Mouse (Mus musculus): Measurements from ENCODE around the gene Col5a1. TPM values are rescaled to one million over a fixed set of nuclear protein-coding genes. Genes with fewer than 3 reads are reported as not detected.

Col5a1 gene
- 10.5 and 12.2 TPM in 2 replicates for polyA plus RNA-seq (2015; fragmentation: Nextera tagmentation; extraction: Ambion mirVana)

GRCm38 (mm10) chr2:27886148-27886551, at the start of gene Col5a1:
Col5a1 (plus strand) TSS chr2:27886425.
- DNase-seq (ENCODE audit: low spot score) = peak; percentile 55

GRCm38 (mm10) chr2:27838112-27838511, 48.1 kb upstream of the Col5a1 start:
- no peak for DNase-seq (ENCODE audit: low spot score)

- no peak for DNase-seq (ENCODE audit: low spot score)
These were observed 45.3 kb upstream of the Col5a1 start for GRCm38 (mm10) chr2:27840890-27841289.

- no peak for DNase-seq (ENCODE audit: low spot score)
These were observed 43.3 kb upstream of the Col5a1 start for GRCm38 (mm10) chr2:27842893-27843292.

- no peak for DNase-seq (ENCODE audit: low spot score)
These were observed 41.3 kb upstream of the Col5a1 start for GRCm38 (mm10) chr2:27844885-27845284.

- DNase-seq (ENCODE audit: low spot score) = no peak
These were observed 39.2 kb upstream of the Col5a1 start for GRCm38 (mm10) chr2:27847001-27847400.

GRCm38 (mm10) chr2:27847851-27848435, 38.3 kb upstream of the Col5a1 start:
- no peak for DNase-seq (ENCODE audit: low spot score)

GRCm38 (mm10) chr2:27848466-27848865, 37.8 kb upstream of the Col5a1 start:
- DNase-seq (ENCODE audit: low spot score) = no peak

GRCm38 (mm10) chr2:27858348-27858903, 27.8 kb upstream of the Col5a1 start:
- no peak for DNase-seq (ENCODE audit: low spot score)

- no peak for DNase-seq (ENCODE audit: low spot score)
These were observed 24.5 kb upstream of the Col5a1 start for GRCm38 (mm10) chr2:27861576-27862238.

- DNase-seq (ENCODE audit: low spot score) = no peak
These were observed 21.5 kb upstream of the Col5a1 start for GRCm38 (mm10) chr2:27864491-27865365.

GRCm38 (mm10) chr2:27870586-27870985, 15.6 kb upstream of the Col5a1 start:
- DNase-seq (ENCODE audit: low spot score) = no peak

GRCm38 (mm10) chr2:27871056-27871455, 15.2 kb upstream of the Col5a1 start:
- no peak for DNase-seq (ENCODE audit: low spot score)

- DNase-seq (ENCODE audit: low spot score) = no peak
These were observed 13.9 kb upstream of the Col5a1 start for GRCm38 (mm10) chr2:27872276-27872675.

GRCm38 (mm10) chr2:27873030-27873429, 13.2 kb upstream of the Col5a1 start:
- DNase-seq (ENCODE audit: low spot score) = no peak

- DNase-seq (ENCODE audit: low spot score) = no peak
These were observed 11.6 kb upstream of the Col5a1 start for GRCm38 (mm10) chr2:27874596-27874995.

GRCm38 (mm10) chr2:27875231-27875630, 11.0 kb upstream of the Col5a1 start:
- no peak for DNase-seq (ENCODE audit: low spot score)

- DNase-seq (ENCODE audit: low spot score) = no peak
These were observed 10.4 kb upstream of the Col5a1 start for GRCm38 (mm10) chr2:27875786-27876185.

- DNase-seq (ENCODE audit: low spot score) = no peak
These were observed 9.3 kb upstream of the Col5a1 start for GRCm38 (mm10) chr2:27876724-27877504.

GRCm38 (mm10) chr2:27878066-27878465, 8.2 kb upstream of the Col5a1 start:
- no peak for DNase-seq (ENCODE audit: low spot score)

GRCm38 (mm10) chr2:27883276-27883675, 2.9 kb upstream of the Col5a1 start:
- no peak for DNase-seq (ENCODE audit: low spot score)
